Mouse (Mus musculus) hematopoietic stem cell, adult 5-6 weeks (primary cell): ENCODE data around the gene Tmem131l. TPM values are rescaled to one million over a fixed set of nuclear protein-coding genes. Genes with fewer than 3 reads are reported as not detected.
A peak's percentile ranks its signal among the peaks of the same experiment; 100 is the strongest.

Source experiments
- ATAC-seq, 2 experiments: fragments of 125-278 bp in 1 of 2; replicated peaks in 1 of 2; 2 replicates each; pipeline ENCODE4 v1.8.0; 2016 to 2017; ENCODE audit warnings: inconsistent platforms in 2 of 2, mild to moderate bottlenecking in 2 of 2, moderate number of reproducible peaks in 2 of 2, low read depth in 1 of 2, moderate TSS enrichment in 1 of 2; ENCODE audit not compliant: low FRiP score in 2 of 2, poor library complexity in 2 of 2, severe bottlenecking in 2 of 2, insufficient read depth in 1 of 2, low TSS enrichment in 1 of 2
- total RNA-seq: library from RNA; stranded (forward); fragments of 172-1452, 232-1000 nt; gene quantifications from 2 replicates; pipeline ENCODE4 v1.2.3, GENCODE M21; 2017

Tmem131l gene
- total RNA-seq, 1 experiment from 2014 or later, result 55.8 TPM

GRCm38 (mm10) chr3:84027691-84028159 is 12.2 kb downstream of the Tmem131l start:
- no peak for ATAC-seq

GRCm38 (mm10) chr3:84024512-84025072 is 15.4 kb downstream of the Tmem131l start:
- no peak for ATAC-seq

- peak; percentile 14 to 15; a peak in 2 of 4 replicates for ATAC-seq
Measured at GRCm38 (mm10) chr3:84022723-84023122, 17.3 kb downstream of the Tmem131l start.

- no peak for ATAC-seq
Measured at GRCm38 (mm10) chr3:84022201-84022584, 17.8 kb downstream of the Tmem131l start.

- peak in 1 of 2 experiments; percentile 61; a peak in 3 of 4 replicates for ATAC-seq
Measured at GRCm38 (mm10) chr3:84021217-84022200, 18.5 kb downstream of the Tmem131l start.

- ATAC-seq, result no peak
Measured at GRCm38 (mm10) chr3:84020528-84020927, 19.4 kb downstream of the Tmem131l start.

GRCm38 (mm10) chr3:84015484-84016016 is 24.4 kb downstream of the Tmem131l start:
- peak in 1 of 2 experiments; percentile 23; a peak in 1 of 4 replicates for ATAC-seq

GRCm38 (mm10) chr3:84010995-84011663 is 28.8 kb downstream of the Tmem131l start:
- no peak for ATAC-seq

- no peak; a peak in 1 of 4 replicates for ATAC-seq
Measured at GRCm38 (mm10) chr3:84005989-84006388, 34.0 kb downstream of the Tmem131l start.

- no peak for ATAC-seq
Measured at GRCm38 (mm10) chr3:84004330-84005090, 35.5 kb downstream of the Tmem131l start.

GRCm38 (mm10) chr3:84002433-84003090 is 37.4 kb downstream of the Tmem131l start:
- ATAC-seq, result no peak

- no peak for ATAC-seq
Measured at GRCm38 (mm10) chr3:83997563-83997962, 42.4 kb downstream of the Tmem131l start.

- ATAC-seq, result no peak
Measured at GRCm38 (mm10) chr3:83997036-83997435, 42.9 kb downstream of the Tmem131l start.

- ATAC-seq, result no peak
Measured at GRCm38 (mm10) chr3:83996086-83996485, 43.9 kb downstream of the Tmem131l start.

- no peak for ATAC-seq
Measured at GRCm38 (mm10) chr3:83995254-83995830, 44.6 kb downstream of the Tmem131l start.

GRCm38 (mm10) chr3:83994217-83994839 is 45.6 kb downstream of the Tmem131l start:
- ATAC-seq, result no peak
